20 mouse cellular contexts compared by ENCODE assay signal in the genomic region with DNA sequence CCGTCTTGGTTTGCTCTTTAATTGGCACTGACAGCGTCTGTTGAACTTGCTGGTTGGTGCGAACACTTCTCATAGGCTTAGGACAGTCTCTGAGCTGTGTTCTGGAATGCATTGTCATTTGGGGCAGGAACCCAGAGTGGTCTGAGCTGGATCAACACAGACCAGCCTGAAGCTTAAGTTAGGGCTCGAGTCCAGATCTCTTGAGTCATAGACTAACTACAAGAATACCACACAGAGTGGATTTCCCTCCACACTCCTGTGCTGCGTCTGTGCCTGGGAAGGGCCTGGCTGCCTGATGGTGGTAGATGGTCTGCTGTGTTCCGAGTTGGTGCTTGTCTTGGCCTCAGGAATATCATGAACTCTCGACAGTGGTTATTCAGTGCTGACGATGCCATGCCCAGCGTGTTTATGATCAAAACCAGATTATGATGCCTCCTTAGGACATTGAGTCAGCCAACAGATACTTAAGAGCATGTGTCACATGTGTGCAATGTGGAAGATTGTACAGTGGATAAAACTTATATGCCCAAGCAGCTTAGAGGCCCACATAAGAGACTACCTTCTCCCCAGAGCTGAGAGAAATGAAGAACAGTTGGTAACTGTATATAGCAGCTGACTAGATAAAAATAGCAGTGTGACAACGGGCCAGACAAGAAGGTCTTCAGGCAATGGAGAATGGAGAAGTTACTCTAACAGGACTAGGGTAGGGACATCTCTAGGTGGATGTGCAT.
DNase-seq lines count a peak whose midpoint lies in the region; ATAC-seq and TF ChIP-seq lines count a peak whose summit lies in the region.
"Had no signal": no experiment of that assay in that cellular context is flagged by ENCODE, and none has a peak within 500 bp of the region (broad histone marks: within the 10 kb centered on the region; RNA-seq: fewer than 3 reads in every experiment).

No protein-coding gene starts in this region.

- TF ChIP-seq CTCF in forebrain, postnatal 0 days (IDR thresholded peaks at IDR 0.05; ENCODE audit: low read depth) = no peak
- TF ChIP-seq CTCF in lung, postnatal 0 days (IDR thresholded peaks at IDR 0.05) = no peak

- TF ChIP-seq POLR2A in myocyte (IDR thresholded peaks at IDR 0.05; ENCODE audit: insufficient read length, low read depth) = peak; percentile 29

- DNase-seq in forebrain, postnatal 0 days = no peak
- DNase-seq in forebrain, embryonic 10.5 days (ENCODE audit: extremely low spot score, low spot score) = no peak
- no peak for DNase-seq in lung, postnatal 0 days (ENCODE audit: low spot score)
- DNase-seq in lung, postnatal 36 days = no peak
- peak; percentile 36 for DNase-seq in brain, adult 2 months (ENCODE audit: low read depth, low spot score)
- DNase-seq in adrenal gland, adult (ENCODE audit: inconsistent age in 2 of 2, low spot score in 1 of 2) = no peak
- no peak for DNase-seq in layer of hippocampus, postnatal 25 days (ENCODE audit: extremely low spot score in 1 of 2, low spot score in 1 of 2)
- DNase-seq: B cell, adult 2 months; cerebellum, adult 9-11 months; gastrocnemius, postnatal 14 days; heart, postnatal 10 days; kidney, adult 18-20 months; liver; lung, adult 2 months had no signal

- H3K27ac ChIP-seq in forebrain, postnatal 0 days (ENCODE audit: low read depth, low read length) = no peak overlapping the region
- no peak overlapping the region for H3K27ac ChIP-seq in forebrain, embryonic 10.5 days
- no peak overlapping the region for H3K27ac ChIP-seq in lung, postnatal 0 days (ENCODE audit: low read length)
- H3K27ac ChIP-seq: forebrain, embryonic 13.5 days; midbrain, embryonic 13.5 days had no signal

- H3K4me2 ChIP-seq in forebrain, postnatal 0 days (ENCODE audit: low read depth) = no peak overlapping the region
- no peak overlapping the region for H3K4me2 ChIP-seq in lung, postnatal 0 days (replicated peaks; ENCODE audit: low read depth, low read length)
- peak overlapping the region; percentile 72 for H3K4me2 ChIP-seq in myocyte (ENCODE audit: low read depth)
- H3K4me2 ChIP-seq: forebrain, embryonic 13.5 days; midbrain, embryonic 13.5 days had no signal

- peaks cover 57% of the 10 kb centered on the region for H3K79me2 ChIP-seq in myocyte (ENCODE audit: control insufficient read depth, insufficient read depth)

- H3K9ac ChIP-seq in forebrain, postnatal 0 days = no peak overlapping the region
- no peak overlapping the region for H3K9ac ChIP-seq in lung, postnatal 0 days (replicated peaks; ENCODE audit: low read depth)
- H3K9ac ChIP-seq: forebrain, embryonic 13.5 days; midbrain, embryonic 13.5 days had no signal

- H3K27me3 ChIP-seq in forebrain, postnatal 0 days (ENCODE audit: insufficient read depth, low read length) = no peaks in the 10 kb centered on the region
- peaks cover 48% of the 10 kb centered on the region for H3K27me3 ChIP-seq in forebrain, embryonic 10.5 days (ENCODE audit: poor library complexity, severe bottlenecking)
- H3K27me3 ChIP-seq in lung, postnatal 0 days (replicated peaks; ENCODE audit: insufficient read depth, low read length) = no peaks in the 10 kb centered on the region
- no peaks in the 10 kb centered on the region for H3K27me3 ChIP-seq in myocyte (ENCODE audit: control insufficient read depth, insufficient read depth, insufficient read length)
- H3K27me3 ChIP-seq: forebrain, embryonic 13.5 days; midbrain, embryonic 13.5 days had no signal

- H3K4me1 ChIP-seq in forebrain, postnatal 0 days (ENCODE audit: insufficient read depth) = peaks cover 4% of the 10 kb centered on the region; the same call in 1 of the 2 replicates
- H3K4me1 ChIP-seq in forebrain, embryonic 10.5 days = peaks cover 40% of the 10 kb centered on the region
- peaks cover 5% of the 10 kb centered on the region; the same call in 1 of the 2 replicates for H3K4me1 ChIP-seq in lung, postnatal 0 days (ENCODE audit: insufficient read depth, low read depth, low read length)

- H3ac ChIP-seq in myocyte (ENCODE audit: control insufficient read depth, insufficient read length) = no peak overlapping the region

- H3K4me3 ChIP-seq in forebrain, postnatal 0 days (ENCODE audit: low read depth, low read length) = no peak overlapping the region
- no peak overlapping the region for H3K4me3 ChIP-seq in forebrain, embryonic 10.5 days
- H3K4me3 ChIP-seq in lung, postnatal 0 days (ENCODE audit: low read depth, low read length) = no peak overlapping the region
- no peak overlapping the region for H3K4me3 ChIP-seq in myocyte
- H3K4me3 ChIP-seq: forebrain, embryonic 13.5 days; midbrain, embryonic 13.5 days had no signal

- no peaks in the 10 kb centered on the region for H3K9me3 ChIP-seq in forebrain, postnatal 0 days (ENCODE audit: low read length)
- no peaks in the 10 kb centered on the region for H3K9me3 ChIP-seq in forebrain, embryonic 10.5 days
- no peaks in the 10 kb centered on the region for H3K9me3 ChIP-seq in lung, postnatal 0 days (ENCODE audit: low read length)
- H3K9me3 ChIP-seq: forebrain, embryonic 13.5 days; G1E; midbrain, embryonic 13.5 days had no signal

- WGBS in forebrain, postnatal 0 days = 85% methylated on average over 10 of the region's 10 CpGs
- WGBS in forebrain, embryonic 10.5 days = 91% methylated on average over 10 of the region's 10 CpGs
- 69% methylated on average over 10 of the region's 10 CpGs for WGBS in lung, postnatal 0 days

- TF ChIP-seq EP300 in lung, postnatal 0 days (IDR thresholded peaks at IDR 0.05) = no peak

- peak; percentile 44 for ATAC-seq in forebrain, postnatal 0 days
- ATAC-seq in lung, postnatal 0 days = peak; percentile 37
- ATAC-seq: activated CD4-positive, CD25-positive, alpha-beta regulatory T cell, adult 4 months; forebrain, embryonic 13.5 days; hindbrain, embryonic 16.5 days; midbrain, embryonic 13.5 days had no signal

- no peaks in the 10 kb centered on the region for H3K36me3 ChIP-seq in forebrain, postnatal 0 days (ENCODE audit: insufficient read depth)
- peaks cover 6% of the 10 kb centered on the region; the same call in 1 of the 2 replicates for H3K36me3 ChIP-seq in forebrain, embryonic 10.5 days (replicated peaks)
- no peaks in the 10 kb centered on the region for H3K36me3 ChIP-seq in lung, postnatal 0 days (ENCODE audit: insufficient read depth, low read length)
- H3K36me3 ChIP-seq in myocyte (ENCODE audit: control insufficient read depth, insufficient read depth) = peaks cover 2% of the 10 kb centered on the region
- H3K36me3 ChIP-seq: G1E; midbrain, embryonic 13.5 days had no signal

TF ChIP-seq in myocyte, 11 proteins besides CTCF, POLR2A, EP300 and RAD21:
- TF ChIP-seq CEBPB (IDR thresholded peaks at IDR 0.05; ENCODE audit: insufficient read depth, poor library complexity, severe bottlenecking) = no peak
- no peak for TF ChIP-seq REST (IDR thresholded peaks at IDR 0.05; ENCODE audit: insufficient read depth, insufficient read length)
- TF ChIP-seq MYOD1 (IDR thresholded peaks at IDR 0.05; ENCODE audit: control insufficient read depth in 1 of 3, insufficient read length in 2 of 3, low read depth in 2 of 3) = peak in 1 of 3 experiments; percentile 21
- TF ChIP-seq USF1 (IDR thresholded peaks at IDR 0.05; ENCODE audit: low read depth) = no peak
- TF ChIP-seq TCF3 (IDR thresholded peaks at IDR 0.05; ENCODE audit: insufficient read length, low read depth) = no peak
- TF ChIP-seq POLR2AphosphoS2 (IDR thresholded peaks at IDR 0.05; ENCODE audit: insufficient read length, low read depth) = no peak
